Mouse (Mus musculus) limb, embryonic 14.5 days (tissue): Measurements from ENCODE around the gene Pald1. TPM values are rescaled to one million over a fixed set of nuclear protein-coding genes. Genes with fewer than 3 reads are reported as not detected.

Source experiments
- ATAC-seq: fragments of 200-750 bp; cut with Nextera tagmentation; 2 replicates; pipeline ENCODE4 v1.8.0; 2017; ENCODE audit warnings: low read depth, moderate number of reproducible peaks, moderate TSS enrichment; ENCODE audit not compliant: low FRiP score
- DNase-seq: peaks from one replicate; pipeline ENCODE4 v3.0.0-alpha.2; 2015; ENCODE audit warnings: low spot score
- H3K27ac ChIP-seq: fragments of 300-500 bp; sonication (generic); replicated peaks from 2 replicates; pipeline ENCODE4 v1.5.1; 2014; ENCODE audit warnings: low read depth, mild to moderate bottlenecking, low read length, moderate library complexity, mixed read lengths
- H3K27me3 ChIP-seq: fragments of 300-500 bp; sonication (generic); 2 replicates; pipeline ENCODE4 v1.6.1; 2014; ENCODE audit warnings: low read length, mixed read lengths; ENCODE audit not compliant: control insufficient read depth, insufficient read depth
- H3K36me3 ChIP-seq: fragments of 300-500 bp; sonication (generic); 2 replicates; pipeline ENCODE4 v1.6.1; 2014; ENCODE audit warnings: mild to moderate bottlenecking, low read length, moderate library complexity, mixed read lengths; ENCODE audit not compliant: control insufficient read depth, insufficient read depth
- H3K4me1 ChIP-seq: fragments of 300-500 bp; sonication (generic); 2 replicates; pipeline ENCODE4 v1.6.1; 2014; ENCODE audit warnings: antibody characterized with exemption, low read length, mixed read lengths; ENCODE audit not compliant: control insufficient read depth, insufficient read depth
- H3K4me2 ChIP-seq: fragments of 300-500 bp; sonication (generic); replicated peaks from 2 replicates; pipeline ENCODE4 v1.6.1; 2014; ENCODE audit warnings: low read depth, mild to moderate bottlenecking, low read length, moderate library complexity; ENCODE audit not compliant: severe bottlenecking
- H3K4me3 ChIP-seq: fragments of 300-500 bp; sonication (generic); replicated peaks from 2 replicates; pipeline ENCODE4 v1.5.1; 2014; ENCODE audit warnings: low read length
- H3K9ac ChIP-seq: fragments of 300-500 bp; sonication (generic); 2 replicates; pipeline ENCODE4 v1.6.1; 2014; ENCODE audit warnings: mild to moderate bottlenecking, low read depth, low read length, moderate library complexity; ENCODE audit not compliant: severe bottlenecking
- H3K9me3 ChIP-seq: fragments of 300-500 bp; sonication (generic); 2 replicates; pipeline ENCODE4 v1.6.1; 2016; ENCODE audit warnings: low read length; ENCODE audit not compliant: control insufficient read depth
- POLR2A ChIP-seq: fragments of 200-500 bp; IDR thresholded peaks from 2 replicates; pipeline ENCODE4 v1.8.0; 2012; ENCODE audit warnings: inconsistent platforms, mild to moderate bottlenecking, moderate library complexity, borderline replicate concordance; ENCODE audit not compliant: insufficient read depth, insufficient read length; ENCODE audit errors: extremely low read depth
- WGBS: fragments of 180-500 bp; shearing (Covaris S2); extraction: QIAGEN DNeasy Blood & Tissue Kit; methylation state at CpG from one replicate; pipeline ENCODE4 v1.1.7; 2014; 5-methylcytosine and 5-hydroxymethylcytosine counted together
- polyA plus RNA-seq, 2 experiments: library from polyadenylated mRNA; depleted of rRNA in 1 of 2; stranded (reverse) in 1 of 2; unstranded in 1 of 2; fragments of >200 nt; fragmentation: Nextera tagmentation in 1 of 2; extraction: Ambion mirVana in 1 of 2; gene quantifications; 2 replicates each; pipeline versions ENCODE4 v1.2.1 to v1.2.3; 2012 to 2014

Gene Pald1
- polyA plus RNA-seq, 2 experiments = 19.4 to 24.9 TPM

- H3K27ac ChIP-seq = no peak overlapping the region
- no peak overlapping the region for H3K9ac ChIP-seq
- no peaks in the 10 kb centered on the region for H3K36me3 ChIP-seq
- no peak for ATAC-seq
- TF ChIP-seq POLR2A = no peak
- no peaks in the 10 kb centered on the region for H3K27me3 ChIP-seq
- DNase-seq = peak; percentile 76
- no peaks in the 10 kb centered on the region for H3K9me3 ChIP-seq
- peaks cover 22% of the 10 kb centered on the region; the same call in 1 of the 2 replicates for H3K4me1 ChIP-seq
- H3K4me2 ChIP-seq = no peak overlapping the region
- WGBS = 5% methylated on average over 5 of the region's 5 CpGs
- H3K4me3 ChIP-seq = no peak overlapping the region
Measured at GRCm38 (mm10) chr10:61275669-61276110, 107.6 kb downstream of the Pald1 start.

GRCm38 (mm10) chr10:61274532-61274931, 108.8 kb downstream of the Pald1 start:
- DNase-seq (no peak), ATAC-seq (no peak)
- Histone ChIP-seq H3K4me1 (peaks cover 22% of the 10 kb centered on the region; the same call in 1 of the 2 replicates), H3K4me2 (no peak overlapping the region), H3K36me3 (no peaks in the 10 kb centered on the region), H3K27ac (no peak overlapping the region), H3K9ac (no peak overlapping the region), H3K27me3 (no peaks in the 10 kb centered on the region), H3K9me3 (no peaks in the 10 kb centered on the region), H3K4me3 (no peak overlapping the region)
- no peak for TF ChIP-seq POLR2A
- 51% methylated on average over 2 of the region's 2 CpGs for WGBS

- Histone ChIP-seq H3K4me2 (peak overlapping the region; percentile 91), H3K36me3 (no peaks in the 10 kb centered on the region), H3K9ac (peak overlapping the region; percentile 73; the same call in 1 of the 2 replicates), H3K4me1 (peaks cover 22% of the 10 kb centered on the region; the same call in 1 of the 2 replicates), H3K9me3 (no peaks in the 10 kb centered on the region), H3K27ac (peak overlapping the region; percentile 63; the same call in 1 of the 2 replicates), H3K27me3 (no peaks in the 10 kb centered on the region), H3K4me3 (peak overlapping the region; percentile 57)
- 44% methylated on average over 7 of the region's 7 CpGs for WGBS
- DNase-seq (no peak), ATAC-seq (no peak)
- no peak for TF ChIP-seq POLR2A
Measured at GRCm38 (mm10) chr10:61273844-61274215, 109.5 kb downstream of the Pald1 start.

GRCm38 (mm10) chr10:61273081-61273843, 110.1 kb downstream of the Pald1 start, which contains the start of gene Adamts14:
Gene Adamts14 (minus strand): TSS chr10:61273438.
- Histone ChIP-seq H3K36me3 (no peaks in the 10 kb centered on the region), H3K27ac (peak within 1 kb of the TSS; percentile 63), H3K4me3 (peak within 1 kb of the TSS; percentile 57), H3K9me3 (no peaks in the 10 kb centered on the region), H3K4me1 (peaks cover 22% of the 10 kb centered on the region; the same call in 1 of the 2 replicates), H3K27me3 (no peaks in the 10 kb centered on the region), H3K4me2 (peak within 1 kb of the TSS; percentile 91), H3K9ac (peak within 1 kb of the TSS; percentile 73)
- peak; percentile 78 for ATAC-seq
- no peak for TF ChIP-seq POLR2A
- no peak for DNase-seq
- WGBS = 2% methylated on average over 42 of the region's 75 CpGs

- no peak; the same call in 1 of the 2 replicates for ATAC-seq
- Histone ChIP-seq H3K27ac (peak overlapping the region; percentile 63), H3K4me1 (peaks cover 22% of the 10 kb centered on the region; the same call in 1 of the 2 replicates), H3K4me3 (peak overlapping the region; percentile 57), H3K36me3 (no peaks in the 10 kb centered on the region), H3K4me2 (peak overlapping the region; percentile 91), H3K9ac (peak overlapping the region; percentile 73), H3K27me3 (no peaks in the 10 kb centered on the region), H3K9me3 (no peaks in the 10 kb centered on the region)
- no peak for DNase-seq
- WGBS = 40% methylated on average over 5 of the region's 5 CpGs
- no peak for TF ChIP-seq POLR2A
Measured at GRCm38 (mm10) chr10:61272631-61273030, 110.7 kb downstream of the Pald1 start.
